Mouse (Mus musculus) left cerebral cortex, postnatal 36 days (tissue): Measurements from ENCODE around the gene Sept12. TPM values are rescaled to one million over a fixed set of nuclear protein-coding genes. Genes with fewer than 3 reads are reported as not detected.

Experiments used
- DNase-seq, 2 experiments: peaks; one replicate each; pipeline ENCODE4 v3.0.0; 2021 to 2022; ENCODE audit warnings: low spot score in 2 of 2, mixed read lengths in 1 of 2
- intact Hi-C: fragments of 180-260 bp; cut with DNase I; formaldehyde crosslinking; loops from one replicate; pipeline ENCODE4 v1.15.1; 2025
- total RNA-seq, 2 experiments: library from RNA; stranded (reverse); gene quantifications; 2 replicates each; pipeline ENCODE4 v1.2.3; 2021

Sept12 gene
- total RNA-seq, 2 experiments from 2014 or later = not detected

DNA sequence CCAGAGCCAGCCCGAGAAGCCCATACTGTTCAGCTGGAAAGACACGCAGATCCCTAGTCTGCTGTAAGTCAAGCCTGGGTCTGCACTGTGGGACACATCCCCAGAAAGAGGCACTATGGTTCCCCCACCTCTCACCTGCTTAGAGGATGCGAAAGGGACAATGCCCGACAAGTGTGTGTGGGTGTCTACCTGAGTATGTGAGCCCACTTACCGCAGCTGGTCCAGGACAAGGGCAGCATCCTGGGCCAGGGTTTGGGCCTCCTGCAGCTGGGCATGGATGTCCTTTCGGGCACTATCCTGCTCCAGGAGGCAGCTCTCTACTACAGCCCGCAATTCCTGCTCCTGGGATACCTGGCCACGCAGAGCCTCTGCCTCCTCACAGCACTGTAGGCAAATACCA lies 54.8 kb downstream of the Sept12 start:
- no peak for DNase-seq
- intact Hi-C loops = no loop called here

- no peak for DNase-seq
- intact Hi-C loops = no loop called here
Measured at GRCm38 (mm10) chr16:4941016-4941415, 56.6 kb downstream of the Sept12 start.

GRCm38 (mm10) chr16:4940311-4940850 lies 57.3 kb downstream of the Sept12 start:
- intact Hi-C loops = no loop called here
- no peak for DNase-seq

- intact Hi-C loops = no loop called here
- peak in 1 of 2 experiments; percentile 58 for DNase-seq
Measured at GRCm38 (mm10) chr16:4939412-4939811, 58.2 kb downstream of the Sept12 start.

DNA sequence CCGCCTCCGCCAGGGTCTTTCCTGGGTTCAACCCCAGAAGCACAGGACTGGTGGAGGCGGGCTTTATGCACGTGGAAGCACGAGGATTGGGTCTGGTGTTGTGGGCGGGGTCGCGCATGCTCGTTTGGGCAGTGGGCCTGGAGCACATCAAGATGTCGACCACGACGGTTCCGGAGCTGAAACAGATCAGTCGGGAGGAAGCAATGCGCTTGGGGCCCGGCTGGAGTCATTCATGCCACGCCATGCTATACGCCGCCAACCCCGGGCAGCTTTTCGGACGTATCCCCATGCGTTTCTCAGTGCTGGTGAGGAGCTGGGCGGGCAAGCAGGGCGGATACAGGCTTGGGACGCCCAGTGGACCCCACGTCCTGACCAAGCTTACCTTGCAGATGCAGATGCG lies 58.7 kb downstream of the Sept12 start:
- DNase-seq = peak; percentile 93 to 94
- intact Hi-C loops = no loop called here

DNA sequence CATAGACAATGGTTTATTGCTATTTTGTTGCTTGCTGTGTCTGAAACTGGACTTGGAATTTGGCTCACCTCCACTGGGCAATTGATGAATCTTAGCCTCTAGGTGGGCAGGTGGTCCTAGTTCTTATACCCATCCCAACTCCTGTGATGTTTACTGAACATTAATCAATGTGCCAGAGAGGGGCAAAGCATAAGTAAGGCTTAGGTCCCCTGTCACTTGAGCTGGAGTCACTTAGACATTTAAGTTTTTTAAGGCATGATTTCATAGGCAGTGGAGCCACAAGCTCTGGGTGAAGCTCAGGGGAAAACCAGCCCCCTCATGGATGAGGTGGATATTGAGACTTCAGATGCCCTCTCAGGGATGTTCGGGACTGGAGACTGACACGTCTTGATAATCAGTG lies 59.2 kb downstream of the Sept12 start, which contains the start of gene Nudt16l1:
Nudt16l1 (plus strand) TSS at position 301 of the 400 bp plus-strand sequence.
- no peak for DNase-seq
- intact Hi-C loops = no loop called here

DNA sequence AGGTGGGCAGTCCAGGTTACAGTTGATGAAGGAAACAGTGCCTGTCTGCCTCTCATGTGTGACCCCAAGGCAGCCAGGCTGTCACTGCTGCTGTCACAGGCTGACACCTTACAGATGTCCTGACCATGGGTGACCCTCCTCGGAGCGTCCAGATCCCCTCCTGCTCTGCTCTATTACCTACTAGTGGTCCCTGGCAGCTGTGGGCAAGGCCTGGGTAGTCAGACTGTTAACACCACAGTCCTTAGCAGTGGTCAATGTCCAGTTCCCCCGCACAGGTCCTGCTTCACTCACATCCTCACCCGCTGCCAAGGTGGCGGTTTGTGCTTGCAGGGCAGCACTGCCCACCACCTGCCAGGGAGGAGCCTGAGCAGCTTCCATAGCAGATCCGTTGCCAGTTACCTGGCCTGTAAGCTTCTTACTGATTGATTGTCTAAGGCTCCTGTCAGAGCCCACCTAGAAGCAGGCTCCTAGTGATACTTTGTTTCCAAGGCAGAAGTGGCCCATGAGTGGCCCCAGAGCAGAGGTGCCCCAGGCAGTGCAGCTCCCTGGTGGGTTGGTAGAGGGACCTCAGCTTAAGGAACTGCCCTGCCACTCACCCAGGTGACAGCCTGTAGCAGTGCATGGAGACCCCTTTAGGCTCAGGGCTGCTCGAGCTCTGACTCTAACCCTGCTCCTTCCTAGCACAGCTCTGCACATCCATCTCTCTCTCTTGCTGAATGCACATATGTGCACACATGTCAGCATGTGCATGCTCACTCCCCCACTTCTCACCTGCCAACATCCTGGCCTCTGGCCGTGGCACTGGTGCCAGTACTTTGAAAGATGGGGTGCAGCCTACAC lies 60.1 kb downstream of the Sept12 start:
- no peak for DNase-seq
- intact Hi-C loops = no loop called here

Other genes with a start within 250 kb of the Sept12 start
- 100 to 1,000 TPM; 189 to 197 TPM for gene Cdip1, start 207.6 kb downstream of the Sept12 start, total RNA-seq
- gene 4930562C15Rik, start 162.4 kb downstream of the Sept12 start, total RNA-seq = not detected
- 10 to 100 TPM; 83.9 to 86.9 TPM for gene Ubald1, start 117.5 kb downstream of the Sept12 start, total RNA-seq
- gene Mgrn1, start 111.6 kb downstream of the Sept12 start, total RNA-seq = 100 to 1,000 TPM; 207 to 218 TPM
- gene Nudt16l1, start 59.1 kb downstream of the Sept12 start, total RNA-seq = 10 to 100 TPM; 70.6 to 77.8 TPM
- 10 to 100 TPM; 42.1 to 74.9 TPM for gene Anks3, start 33.6 kb downstream of the Sept12 start, total RNA-seq
- not detected for gene Smim22, start 9.4 kb upstream of the Sept12 start, total RNA-seq
- gene Rogdi, start 15.7 kb upstream of the Sept12 start, total RNA-seq = 100 to 1,000 TPM; 195 to 236 TPM
- 100 to 1,000 TPM; 145 to 150 TPM for gene Glyr1, start 52.0 kb upstream of the Sept12 start, total RNA-seq
- gene Ubn1, start 52.2 kb upstream of the Sept12 start, total RNA-seq = 10 to 100 TPM; 39.4 to 49.6 TPM
- under 1 TPM; 0.44 to 0.66 TPM for gene Ppl, start 134.6 kb upstream of the Sept12 start, total RNA-seq
- gene Sec14l5, start 149.3 kb upstream of the Sept12 start, total RNA-seq = 1 to 10 TPM; 5.6 to 6.3 TPM
- gene Nagpa, start 206.2 kb upstream of the Sept12 start, total RNA-seq = 10 to 100 TPM; 10.7 to 12.7 TPM
- gene AU021092, start 224.4 kb upstream of the Sept12 start, total RNA-seq = 1 to 10 TPM; 5.3 to 5.8 TPM
- gene Alg1, start 235.8 kb upstream of the Sept12 start, total RNA-seq = 10 to 100 TPM; 28.2 to 28.7 TPM